Mouse (Mus musculus) effector memory CD4-positive, alpha-beta T cell, adult 7 months (primary cell): ENCODE data around the gene Ppp3r2. TPM values are rescaled to one million over a fixed set of nuclear protein-coding genes. Genes with fewer than 3 reads are reported as not detected.

Source experiments
- polyA plus RNA-seq: library from polyadenylated mRNA; unstranded; fragments of 100-300 nt; shearing (Covaris generic); gene quantifications from one replicate; pipeline ENCODE4 v1.2.1, GENCODE M21; 2017

The Ppp3r2 gene
- polyA plus RNA-seq: 0.29 TPM

GRCm38 (mm10) chr4:49681812-49682211 lies at the start of gene Ppp3r2:
TSS of gene Ppp3r2 (minus strand) at chr4:49682024.

GRCm38 (mm10) chr4:49631319-49632138 lies 50.3 kb downstream of the Ppp3r2 start, which contains the start of gene Rnf20:
TSS of gene Rnf20 (plus strand) at chr4:49632006.

Other genes with a start within 250 kb of the Ppp3r2 start
- gene Acnat1, start 208.1 kb downstream of the Ppp3r2 start, polyA plus RNA-seq: 0.38 TPM
- gene Baat, start 175.5 kb downstream of the Ppp3r2 start, polyA plus RNA-seq: not detected
- 17.7 TPM for gene Mrpl50, start 160.9 kb downstream of the Ppp3r2 start, polyA plus RNA-seq
- gene Zfp189, start 160.8 kb downstream of the Ppp3r2 start, polyA plus RNA-seq: 1.8 TPM
- gene Aldob, start 132.5 kb downstream of the Ppp3r2 start, polyA plus RNA-seq: 0.24 TPM
- gene Tmem246, start 84.1 kb downstream of the Ppp3r2 start, polyA plus RNA-seq: not detected
- 46.1 TPM for gene Rnf20, start 50.0 kb downstream of the Ppp3r2 start, polyA plus RNA-seq
- gene Grin3a, start 163.7 kb upstream of the Ppp3r2 start, polyA plus RNA-seq: 0.22 TPM